Mouse (Mus musculus): Measurements from ENCODE around the gene Spic.
"Not testable (repeated sequence)": the region's sequence is repeated elsewhere in the genome, so short reads cannot be mapped to it uniquely, and the experiment has no call there.

The Spic gene

GRCm38 (mm10) chr10:88684925-88685324 is at the start of gene Spic:
Spic (minus strand) TSS chr10:88685015.
- in situ Hi-C loops (cut with MboI, MseI): no loop called here

- in situ Hi-C loops (cut with MboI, MseI): no loop called here
These were observed 47.5 kb upstream of the Spic start for GRCm38 (mm10) chr10:88732309-88732622.

- in situ Hi-C loops (cut with MboI, MseI): no loop called here
These were observed 46.9 kb upstream of the Spic start for GRCm38 (mm10) chr10:88731496-88732308.

GRCm38 (mm10) chr10:88730571-88731495 is 46.0 kb upstream of the Spic start, which contains the start of gene Arl1:
Arl1 (plus strand) TSS chr10:88730858.
- in situ Hi-C loops (cut with MboI, MseI): no loop called here

GRCm38 (mm10) chr10:88728166-88728565 is 43.4 kb upstream of the Spic start:
- in situ Hi-C loops (cut with MboI, MseI): loop anchor here (5.0 kb wide), 1 partner anchor 351 kb away; the partner anchor contains the start of genes Dram1 and Gnptab

GRCm38 (mm10) chr10:88727128-88727527 is 42.3 kb upstream of the Spic start:
- in situ Hi-C loops (cut with MboI, MseI): loop anchor here (5.0 kb wide), 1 partner anchor 350 kb away; the partner anchor contains the start of genes Dram1 and Gnptab

- in situ Hi-C loops (cut with MboI, MseI): loop anchor here (5.0 kb wide), 1 partner anchor 348 kb away; the partner anchor contains the start of genes Dram1 and Gnptab
These were observed 40.5 kb upstream of the Spic start for GRCm38 (mm10) chr10:88725343-88725742.

- in situ Hi-C loops (cut with MboI, MseI): loop anchor here (5.0 kb wide), 2 partner anchors 172 to 292 kb away; no protein-coding TSS in a partner anchor
These were observed 34.8 kb upstream of the Spic start for GRCm38 (mm10) chr10:88719618-88720017.

- in situ Hi-C loops (cut with MboI, MseI): loop anchor here (5.0 kb wide), 1 partner anchor 290 kb away; no protein-coding TSS in a partner anchor
These were observed 32.9 kb upstream of the Spic start for GRCm38 (mm10) chr10:88717756-88718025.

- in situ Hi-C loops (cut with MboI, MseI): loop anchor here (5.0 kb wide), 1 partner anchor 290 kb away; no protein-coding TSS in a partner anchor
These were observed 32.4 kb upstream of the Spic start for GRCm38 (mm10) chr10:88716986-88717755.

GRCm38 (mm10) chr10:88715621-88716020 is 30.8 kb upstream of the Spic start:
- in situ Hi-C loops (cut with MboI, MseI): loop anchor here (5.0 kb wide), 1 partner anchor 288 kb away; no protein-coding TSS in a partner anchor

GRCm38 (mm10) chr10:88714744-88715143 is 29.9 kb upstream of the Spic start:
- in situ Hi-C loops (cut with MboI, MseI): loop anchor here (5.0 kb wide), 1 partner anchor 287 kb away; no protein-coding TSS in a partner anchor

- in situ Hi-C loops (cut with MboI, MseI): no loop called here
These were observed 27.5 kb upstream of the Spic start for GRCm38 (mm10) chr10:88712359-88712758.

GRCm38 (mm10) chr10:88708671-88709523 is 24.1 kb upstream of the Spic start:
- in situ Hi-C loops (cut with MboI, MseI): no loop called here

- in situ Hi-C loops (cut with MboI, MseI): no loop called here
These were observed 16.1 kb upstream of the Spic start for GRCm38 (mm10) chr10:88700938-88701337.

- in situ Hi-C loops (cut with MboI, MseI): no loop called here
These were observed 1.8 kb downstream of the Spic start for GRCm38 (mm10) chr10:88682904-88683563.

- in situ Hi-C loops (cut with MboI, MseI): no loop called here
These were observed 12.0 kb downstream of the Spic start for GRCm38 (mm10) chr10:88672825-88673224.

- in situ Hi-C loops (cut with MboI, MseI): no loop called here
These were observed 12.7 kb downstream of the Spic start for GRCm38 (mm10) chr10:88672123-88672522.

- in situ Hi-C loops (cut with MboI, MseI): no loop called here
These were observed 15.1 kb downstream of the Spic start for GRCm38 (mm10) chr10:88669719-88670118.

- in situ Hi-C loops (cut with MboI, MseI): not testable (repeated sequence)
These were observed 21.0 kb downstream of the Spic start for GRCm38 (mm10) chr10:88663856-88664255.
